ENCODE assay signal across 8 mouse cellular contexts in the genomic region with DNA sequence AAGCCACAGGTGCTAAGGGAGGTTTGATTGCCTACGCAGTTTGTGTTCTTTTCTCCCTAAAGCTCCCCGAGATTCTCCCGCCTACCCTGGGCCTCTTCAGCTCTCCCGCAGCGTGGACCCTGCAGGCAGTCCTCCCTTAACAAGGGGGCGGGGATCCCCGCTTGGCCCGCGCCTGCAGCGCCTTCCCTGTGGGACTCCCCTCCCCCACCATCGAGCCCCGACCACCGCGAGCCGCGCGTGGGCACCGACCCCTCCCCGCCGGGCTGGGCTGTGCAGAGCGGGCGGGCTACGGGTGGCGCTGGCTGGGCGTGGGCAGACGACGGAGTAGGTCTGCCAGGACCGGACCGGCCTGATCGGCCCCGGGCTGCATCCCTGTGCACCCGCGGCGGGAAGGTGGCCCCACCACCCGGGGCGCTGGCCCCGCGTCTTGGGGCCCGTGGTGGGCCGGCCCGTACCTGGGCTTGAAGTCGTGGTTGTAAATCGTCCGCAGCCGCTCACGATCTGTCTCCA. TPM values are rescaled to one million over a fixed set of nuclear protein-coding genes. Genes with fewer than 3 reads are reported as not detected.
DNase-seq lines count a peak whose midpoint lies in the region; ATAC-seq and TF ChIP-seq lines count a peak whose summit lies in the region.

No protein-coding gene starts in this region.

- H3K36me3 ChIP-seq in heart, embryonic 13.5 days: peaks cover 38% of the 10 kb centered on the region
- H3K36me3 ChIP-seq in kidney, postnatal 0 days (ENCODE audit: insufficient read depth, low read length): no peaks in the 10 kb centered on the region
- peaks cover 14% of the 10 kb centered on the region; the same call in 1 of the 2 replicates for H3K36me3 ChIP-seq in liver, postnatal 0 days (replicated peaks; ENCODE audit: insufficient read depth, low read length)
- H3K36me3 ChIP-seq in neural tube, embryonic 12.5 days: 0 out of 2 replicates have a peak, but pooled peaks cover 2% of the 10 kb centered on the region
- peaks cover 1% of the 10 kb centered on the region; the same call in 1 of the 2 replicates for H3K36me3 ChIP-seq in testis, adult 2 months (ENCODE audit: control insufficient read depth, insufficient read depth, low read length)

- no peaks in the 10 kb centered on the region for H3K27me3 ChIP-seq in heart, embryonic 13.5 days (replicated peaks)
- H3K27me3 ChIP-seq in kidney, postnatal 0 days (ENCODE audit: insufficient read depth, low read length): no peaks in the 10 kb centered on the region
- H3K27me3 ChIP-seq in liver, postnatal 0 days (ENCODE audit: insufficient read depth, low read length): no peaks in the 10 kb centered on the region
- no peaks in the 10 kb centered on the region for H3K27me3 ChIP-seq in neural tube, embryonic 12.5 days (replicated peaks)
- H3K27me3 ChIP-seq in testis, adult 2 months (ENCODE audit: control insufficient read depth, insufficient read depth, low read length): no peaks in the 10 kb centered on the region

- under 1% methylated on average over 46 of the region's 46 CpGs for WGBS in heart, embryonic 13.5 days
- WGBS in kidney, postnatal 0 days: under 1% methylated on average over 46 of the region's 46 CpGs
- WGBS in liver, postnatal 0 days (ENCODE audit: insufficient replicate concordance): under 1% methylated on average over 39 of the region's 46 CpGs
- under 1% methylated on average over 46 of the region's 46 CpGs for WGBS in neural tube, embryonic 12.5 days

- DNase-seq in 416B (ENCODE audit: low read depth): peak; percentile 46
- DNase-seq in adrenal gland, postnatal 10 days: peak; percentile 74
- DNase-seq in kidney, postnatal 0 days (ENCODE audit: low spot score): peak; percentile 71
- peak; percentile 69 for DNase-seq in liver, postnatal 0 days

- no peak; the same call in 1 of the 2 replicates for TF ChIP-seq POLR2A in embryonic fibroblast, embryonic 13.5 days (IDR thresholded peaks at IDR 0.05; ENCODE audit: low read depth, low read length)
- no peak for TF ChIP-seq POLR2A in testis, adult 2 months (IDR thresholded peaks at IDR 0.05; ENCODE audit: control insufficient read depth, low read depth, low read length)

- no peaks in the 10 kb centered on the region for H3K9me3 ChIP-seq in heart, embryonic 13.5 days
- no peaks in the 10 kb centered on the region for H3K9me3 ChIP-seq in kidney, postnatal 0 days (replicated peaks; ENCODE audit: low read length)
- H3K9me3 ChIP-seq in liver, postnatal 0 days (ENCODE audit: low read length): no peaks in the 10 kb centered on the region
- H3K9me3 ChIP-seq in neural tube, embryonic 12.5 days: no peaks in the 10 kb centered on the region

- peak; percentile 60; the same call in 1 of the 2 replicates for ATAC-seq in heart, embryonic 13.5 days (ENCODE audit: extremely low read depth, insufficient number of reproducible peaks, low FRiP score, low TSS enrichment)
- peak; percentile 64 for ATAC-seq in kidney, postnatal 0 days (replicated peaks; ENCODE audit: low FRiP score, low read depth)
- peak; percentile 36 for ATAC-seq in liver, postnatal 0 days
- ATAC-seq in neural tube, embryonic 12.5 days (ENCODE audit: low FRiP score, low read depth): peak; percentile 80

- peaks cover 9% of the 10 kb centered on the region for H3K4me1 ChIP-seq in embryonic fibroblast, embryonic 13.5 days (ENCODE audit: control insufficient read depth, insufficient read depth, low read length)
- peaks cover 56% of the 10 kb centered on the region for H3K4me1 ChIP-seq in heart, embryonic 13.5 days
- peaks cover 17% of the 10 kb centered on the region for H3K4me1 ChIP-seq in kidney, postnatal 0 days (replicated peaks; ENCODE audit: insufficient read depth, low read length)
- H3K4me1 ChIP-seq in liver, postnatal 0 days (ENCODE audit: insufficient read depth): peaks cover 19% of the 10 kb centered on the region
- peaks cover 14% of the 10 kb centered on the region for H3K4me1 ChIP-seq in neural tube, embryonic 12.5 days
- H3K4me1 ChIP-seq in testis, adult 2 months (ENCODE audit: control insufficient read depth, insufficient read depth, low read length): peaks cover 16% of the 10 kb centered on the region

- peak overlapping the region; percentile 78 for H3K4me2 ChIP-seq in heart, embryonic 13.5 days
- H3K4me2 ChIP-seq in kidney, postnatal 0 days (ENCODE audit: low read length): peak overlapping the region; percentile 81
- H3K4me2 ChIP-seq in liver, postnatal 0 days (ENCODE audit: low read depth, low read length): peak overlapping the region; percentile 89
- peak overlapping the region; percentile 99 for H3K4me2 ChIP-seq in neural tube, embryonic 12.5 days (replicated peaks)

- no peak for TF ChIP-seq CTCF in embryonic fibroblast, embryonic 13.5 days (IDR thresholded peaks at IDR 0.05; ENCODE audit: borderline replicate concordance, insufficient read depth, low read length)
- TF ChIP-seq CTCF in kidney, postnatal 0 days (IDR thresholded peaks at IDR 0.05; ENCODE audit: low read depth): no peak
- TF ChIP-seq CTCF in liver, postnatal 0 days (IDR thresholded peaks at IDR 0.05; ENCODE audit: low read depth): peak; percentile 1; the same call in 1 of the 2 replicates
- TF ChIP-seq CTCF in testis, adult 2 months (IDR thresholded peaks at IDR 0.05; ENCODE audit: control insufficient read depth, insufficient read depth, insufficient replicate concordance, low read depth, low read length): no peak

- peak overlapping the region; percentile 43 for H3K27ac ChIP-seq in embryonic fibroblast, embryonic 13.5 days (ENCODE audit: insufficient read depth, low read length)
- peak overlapping the region; percentile 97 for H3K27ac ChIP-seq in heart, embryonic 13.5 days (replicated peaks)
- H3K27ac ChIP-seq in kidney, postnatal 0 days: peak overlapping the region; percentile 99
- H3K27ac ChIP-seq in liver, postnatal 0 days (ENCODE audit: low read depth): peak overlapping the region; percentile 90
- no peak overlapping the region for H3K27ac ChIP-seq in neural tube, embryonic 12.5 days
- H3K27ac ChIP-seq in testis, adult 2 months (ENCODE audit: control insufficient read depth, insufficient read depth, low read depth, low read length): peak overlapping the region; percentile 89

- peak overlapping the region; percentile 93 for H3K9ac ChIP-seq in heart, embryonic 13.5 days
- peak overlapping the region; percentile 98 for H3K9ac ChIP-seq in kidney, postnatal 0 days (ENCODE audit: low read depth, low read length)
- peak overlapping the region; percentile 95 for H3K9ac ChIP-seq in liver, postnatal 0 days (replicated peaks)
- H3K9ac ChIP-seq in neural tube, embryonic 12.5 days: peak overlapping the region; percentile 82

- peak overlapping the region; percentile 64 for H3K4me3 ChIP-seq in embryonic fibroblast, embryonic 13.5 days (ENCODE audit: insufficient read depth, low read length)
- peak overlapping the region; percentile 76 for H3K4me3 ChIP-seq in heart, embryonic 13.5 days
- H3K4me3 ChIP-seq in kidney, postnatal 0 days (replicated peaks; ENCODE audit: low read depth, low read length): peak overlapping the region; percentile 95
- H3K4me3 ChIP-seq in liver, postnatal 0 days (ENCODE audit: low read depth, low read length): peak overlapping the region; percentile 80
- H3K4me3 ChIP-seq in neural tube, embryonic 12.5 days: peak overlapping the region; percentile 78
- peak overlapping the region; percentile 91 for H3K4me3 ChIP-seq in testis, adult 2 months (ENCODE audit: control insufficient read depth, low read depth, low read length)

- no peak for TF ChIP-seq EP300 in liver, postnatal 0 days (IDR thresholded peaks at IDR 0.05; ENCODE audit: low read depth)

RNA-seq across cellular contexts. Expression of a gene that starts 0.8 kb away (rescaled TPM):
- total RNA-seq in adrenal gland, postnatal 10 days (2021): 10 to 100 TPM; 29.8 to 30.0 TPM
- polyA plus RNA-seq in embryonic fibroblast, embryonic 13.5 days (2011; ENCODE audit: insufficient read length, low read depth, missing spikeins): 21.3 and 25.8 TPM in 2 replicates
- polyA plus RNA-seq in heart, embryonic 13.5 days (2015; fragmentation: Nextera tagmentation; extraction: Ambion mirVana): 37.1 and 47.6 TPM in 2 replicates
- 38.4 and 42.6 TPM in 2 replicates for polyA plus RNA-seq in kidney, postnatal 0 days (2015; fragmentation: Nextera tagmentation; extraction: Ambion mirVana)
- 36.1 and 37.3 TPM in 2 replicates for polyA plus RNA-seq in liver, postnatal 0 days (2015; fragmentation: Nextera tagmentation; extraction: Ambion mirVana)
- polyA plus RNA-seq in neural tube, embryonic 12.5 days (2016; fragmentation: Nextera tagmentation; extraction: Ambion mirVana): 18.5 and 26.8 TPM in 2 replicates
- 8.7 and 9.4 TPM in 2 replicates for polyA plus RNA-seq in testis, adult 2 months (2012; rRNA removed)

RNA-seq across cellular contexts. Expression of a gene that starts 29.4 kb away (rescaled TPM):
- 100 to 1,000 TPM; 156 to 166 TPM for total RNA-seq in adrenal gland, postnatal 10 days (2021)
- polyA plus RNA-seq in embryonic fibroblast, embryonic 13.5 days (2011; ENCODE audit: insufficient read length, low read depth, missing spikeins): 439 and 560 TPM in 2 replicates
- polyA plus RNA-seq in heart, embryonic 13.5 days (2015; fragmentation: Nextera tagmentation; extraction: Ambion mirVana): 192 and 225 TPM in 2 replicates
- 119 and 128 TPM in 2 replicates for polyA plus RNA-seq in kidney, postnatal 0 days (2015; fragmentation: Nextera tagmentation; extraction: Ambion mirVana)
- polyA plus RNA-seq in liver, postnatal 0 days (2015; fragmentation: Nextera tagmentation; extraction: Ambion mirVana): 37.0 and 38.1 TPM in 2 replicates
- 101 and 102 TPM in 2 replicates for polyA plus RNA-seq in neural tube, embryonic 12.5 days (2016; fragmentation: Nextera tagmentation; extraction: Ambion mirVana)
- 4.8 and 6.3 TPM in 2 replicates for polyA plus RNA-seq in testis, adult 2 months (2012; rRNA removed)

RNA-seq across cellular contexts. Expression of a gene that starts 35.9 kb away (rescaled TPM):
- 1 to 10 TPM in 1 of 2 experiments, under 1 TPM in 1; 0.72 to 1.2 TPM for total RNA-seq in adrenal gland, postnatal 10 days (2021)
- polyA plus RNA-seq in embryonic fibroblast, embryonic 13.5 days (2011; ENCODE audit: insufficient read length, low read depth, missing spikeins): 0.12 and 0.32 TPM in 2 replicates
- polyA plus RNA-seq in heart, embryonic 13.5 days (2015; fragmentation: Nextera tagmentation; extraction: Ambion mirVana): 0.96 and 1.0 TPM in 2 replicates
- polyA plus RNA-seq in kidney, postnatal 0 days (2015; fragmentation: Nextera tagmentation; extraction: Ambion mirVana): 0.07 and 0.10 TPM in 2 replicates
- polyA plus RNA-seq in liver, postnatal 0 days (2015; fragmentation: Nextera tagmentation; extraction: Ambion mirVana): 0.02 TPM in 1 of 2 replicates, not detected in the other
- not detected in 2 replicates for polyA plus RNA-seq in neural tube, embryonic 12.5 days (2016; fragmentation: Nextera tagmentation; extraction: Ambion mirVana)
- 9.1 and 12.6 TPM in 2 replicates for polyA plus RNA-seq in testis, adult 2 months (2012; rRNA removed)

RNA-seq across cellular contexts. Expression of a gene that starts 36.7 kb away (rescaled TPM):
- total RNA-seq in adrenal gland, postnatal 10 days (2021): 10 to 100 TPM in 1 of 2 experiments, 1 to 10 TPM in 1; 6.7 to 10.1 TPM
- 4.7 and 6.3 TPM in 2 replicates for polyA plus RNA-seq in embryonic fibroblast, embryonic 13.5 days (2011; ENCODE audit: insufficient read length, low read depth, missing spikeins)
- polyA plus RNA-seq in heart, embryonic 13.5 days (2015; fragmentation: Nextera tagmentation; extraction: Ambion mirVana): 36.6 and 38.7 TPM in 2 replicates
- polyA plus RNA-seq in kidney, postnatal 0 days (2015; fragmentation: Nextera tagmentation; extraction: Ambion mirVana): 4.8 and 7.7 TPM in 2 replicates
- polyA plus RNA-seq in liver, postnatal 0 days (2015; fragmentation: Nextera tagmentation; extraction: Ambion mirVana): 0.30 and 0.31 TPM in 2 replicates
- 1.2 and 1.5 TPM in 2 replicates for polyA plus RNA-seq in neural tube, embryonic 12.5 days (2016; fragmentation: Nextera tagmentation; extraction: Ambion mirVana)
- 178 and 205 TPM in 2 replicates for polyA plus RNA-seq in testis, adult 2 months (2012; rRNA removed)

RNA-seq across cellular contexts. Expression of a gene that starts 46.3 kb away (rescaled TPM):
- 10 to 100 TPM; 30.5 to 31.0 TPM for total RNA-seq in adrenal gland, postnatal 10 days (2021)
- polyA plus RNA-seq in embryonic fibroblast, embryonic 13.5 days (2011; ENCODE audit: insufficient read length, low read depth, missing spikeins): 23.4 and 33.0 TPM in 2 replicates
- 23.2 and 27.8 TPM in 2 replicates for polyA plus RNA-seq in heart, embryonic 13.5 days (2015; fragmentation: Nextera tagmentation; extraction: Ambion mirVana)
- 30.9 and 34.2 TPM in 2 replicates for polyA plus RNA-seq in kidney, postnatal 0 days (2015; fragmentation: Nextera tagmentation; extraction: Ambion mirVana)
- 15.8 and 16.4 TPM in 2 replicates for polyA plus RNA-seq in liver, postnatal 0 days (2015; fragmentation: Nextera tagmentation; extraction: Ambion mirVana)
- 40.5 and 43.2 TPM in 2 replicates for polyA plus RNA-seq in neural tube, embryonic 12.5 days (2016; fragmentation: Nextera tagmentation; extraction: Ambion mirVana)
- 16.4 TPM in 2 replicates for polyA plus RNA-seq in testis, adult 2 months (2012; rRNA removed)
